Mouse (Mus musculus): ENCODE measurements around the gene Cep126.

The Cep126 gene

DNA sequence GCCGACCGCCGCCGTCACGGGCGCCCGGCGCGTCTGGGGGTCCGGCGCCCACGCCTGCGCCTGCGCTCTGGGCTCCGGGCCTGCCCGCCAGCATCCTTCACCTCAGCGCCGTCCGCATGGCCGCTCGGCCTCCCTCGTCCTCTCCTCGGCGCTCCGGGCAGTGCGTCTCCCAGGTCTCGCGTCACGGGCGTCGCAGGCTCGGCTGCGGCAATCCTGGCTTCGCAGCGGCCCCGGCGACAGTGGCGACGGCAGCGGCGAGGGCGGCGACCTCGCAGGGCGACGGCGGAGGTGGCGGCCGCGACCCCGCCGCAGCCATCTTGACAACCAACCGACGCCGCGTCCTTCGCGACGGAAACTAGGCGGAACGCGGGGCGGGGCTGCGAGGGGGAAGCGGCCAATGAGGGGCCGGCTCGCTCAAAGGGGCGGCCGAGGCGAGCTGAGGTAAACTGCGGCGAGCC is at the start of gene Cep126:
TSS of gene Cep126 (minus strand) at position 178 of the 458 bp plus-strand sequence.
- DNase-seq (ENCODE audit: low spot score): peak; percentile 7

DNA sequence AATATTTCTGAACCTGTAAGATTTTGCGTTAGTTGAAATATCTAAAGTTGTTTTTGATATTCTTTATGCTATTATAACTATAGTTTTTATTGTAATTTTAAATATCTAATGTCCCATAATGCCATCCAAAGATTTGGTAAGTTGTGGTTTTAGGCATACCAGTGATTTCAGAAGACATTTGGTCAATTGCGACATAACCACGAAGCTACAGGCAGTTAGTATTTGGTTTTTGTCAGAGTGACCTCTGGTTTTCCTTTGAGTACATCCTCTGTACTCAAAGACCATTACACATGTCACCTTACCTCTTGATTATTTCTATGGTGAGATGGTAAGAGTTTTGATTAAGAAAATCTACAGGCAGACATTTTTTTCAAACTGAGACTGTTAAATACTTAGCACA is 45.5 kb upstream of the Cep126 start:
- no peak for DNase-seq (ENCODE audit: low spot score)

DNA sequence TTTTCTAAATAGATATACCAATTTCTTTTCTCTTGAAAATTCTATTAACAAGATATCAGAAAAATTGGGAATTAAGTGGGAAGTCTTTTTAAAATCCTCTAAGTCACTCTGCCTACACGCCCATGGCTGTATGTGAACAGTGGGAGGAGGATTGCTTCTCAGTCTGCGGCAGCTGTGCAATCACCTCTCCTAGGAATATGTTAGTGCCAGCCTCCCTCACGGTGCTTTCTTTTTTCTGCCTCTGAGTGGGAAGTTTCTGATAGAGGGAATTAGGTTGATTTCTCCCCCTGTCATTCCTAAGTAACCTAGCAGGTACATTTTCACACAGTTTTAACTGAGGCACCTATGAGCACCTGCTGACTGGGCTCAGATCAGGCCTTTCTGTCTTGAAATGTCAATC is 43.0 kb upstream of the Cep126 start:
- no peak for DNase-seq (ENCODE audit: low spot score)

DNA sequence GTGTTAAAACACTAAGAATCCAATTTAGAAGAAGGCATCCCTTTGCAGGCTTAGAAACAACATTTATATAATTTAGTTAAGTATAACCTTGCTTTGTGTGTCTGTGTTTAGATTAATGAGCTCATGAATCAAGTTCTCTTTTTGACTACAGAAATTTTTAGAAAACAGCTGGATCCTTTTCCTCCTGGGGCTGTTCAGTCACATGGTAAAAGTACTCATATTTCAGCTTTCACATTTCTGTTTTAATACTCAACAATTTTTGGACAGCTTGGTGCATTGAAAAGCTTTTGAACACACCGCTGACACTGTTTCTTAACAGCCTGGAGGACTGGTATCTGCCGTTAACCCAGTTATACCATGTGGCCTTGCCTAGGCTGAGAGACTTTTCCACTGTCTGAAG is 22.9 kb upstream of the Cep126 start:
- DNase-seq (ENCODE audit: low spot score): peak; percentile 11

DNA sequence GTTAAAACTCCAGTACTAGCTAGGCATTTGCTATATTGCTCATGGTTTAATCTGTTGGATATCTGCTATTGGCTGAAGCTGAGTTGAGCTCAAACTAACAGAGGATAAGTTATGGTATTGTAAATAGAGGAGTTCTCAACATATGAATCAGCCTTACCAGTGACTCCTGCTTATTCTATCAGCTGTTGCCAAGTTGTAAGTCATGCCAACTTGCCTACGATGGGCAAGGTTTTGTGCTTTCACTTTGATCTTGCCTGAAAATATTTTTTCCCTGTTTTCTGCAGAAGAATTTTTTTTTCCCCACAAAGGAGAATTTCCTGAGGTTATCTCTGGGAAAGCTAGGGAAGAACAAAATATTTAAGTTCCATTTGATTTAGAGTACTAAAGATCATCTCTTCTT is 5.4 kb upstream of the Cep126 start:
- no peak for DNase-seq (ENCODE audit: low spot score)

DNA sequence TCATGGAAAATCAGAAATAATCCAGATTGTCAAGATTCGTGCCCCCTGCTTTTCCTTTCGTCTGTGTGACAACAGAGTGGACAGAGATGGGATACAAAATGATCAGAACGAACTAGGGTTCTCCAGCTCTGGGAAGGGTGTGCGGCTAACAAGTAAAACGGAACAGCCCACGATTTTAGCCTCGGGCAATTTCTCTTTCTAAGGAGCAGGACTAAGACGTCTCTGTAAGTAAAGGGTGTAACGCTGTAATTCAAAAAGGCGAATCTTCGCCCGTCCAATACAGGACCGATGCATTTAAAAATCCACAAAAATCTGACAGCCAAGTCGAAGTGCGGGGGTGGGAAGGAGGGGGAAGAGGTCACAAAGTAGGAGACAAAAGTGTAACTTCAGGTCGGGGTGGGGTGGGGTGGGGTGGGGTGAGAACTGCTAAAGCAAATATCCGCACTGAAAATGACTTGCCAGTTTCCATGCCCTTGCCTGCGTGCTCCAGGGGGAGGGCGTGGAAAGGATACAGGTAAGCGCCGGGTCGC is 443 bp downstream of the Cep126 start:
- DNase-seq (ENCODE audit: low spot score): no peak

DNA sequence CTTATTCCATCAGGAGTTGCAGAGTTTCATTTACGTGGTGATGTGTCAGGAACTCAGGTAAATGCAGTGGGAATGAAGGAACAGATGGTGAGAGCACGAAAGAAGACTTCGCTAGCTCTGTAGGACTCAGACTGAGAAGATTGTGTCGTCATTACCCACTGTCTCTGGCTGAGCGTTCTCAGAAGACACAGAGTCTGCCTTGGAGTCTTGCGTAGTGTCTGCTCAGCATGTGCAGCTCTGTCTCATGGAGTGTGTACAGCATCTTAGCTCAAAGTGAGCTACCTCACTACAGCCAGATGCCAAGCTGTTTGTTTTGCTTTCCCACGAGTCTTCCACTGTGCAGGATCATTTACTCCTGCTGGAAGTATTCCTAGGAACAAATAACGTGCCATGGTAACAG is 10.6 kb downstream of the Cep126 start:
- DNase-seq (ENCODE audit: low spot score): no peak

DNA sequence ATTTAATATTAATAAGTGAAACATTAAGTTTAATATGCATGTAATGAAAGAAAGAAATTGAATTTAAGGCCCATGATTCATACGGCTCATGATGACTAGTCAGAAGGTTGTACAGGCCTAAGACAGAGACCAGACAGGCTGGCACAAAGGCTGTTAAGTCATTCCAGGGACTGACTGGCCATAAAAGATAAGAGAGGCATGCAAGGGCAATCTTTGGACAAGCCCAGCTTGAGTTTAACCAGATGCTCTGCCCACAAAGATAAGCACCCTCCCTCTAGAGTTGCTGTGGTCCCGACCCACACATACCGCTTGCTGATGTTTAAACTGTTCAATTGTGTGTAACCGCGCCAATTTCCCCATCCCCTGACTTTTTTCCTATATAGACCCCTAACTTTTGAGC is 19.6 kb downstream of the Cep126 start:
- no peak for DNase-seq (ENCODE audit: low spot score)

DNA sequence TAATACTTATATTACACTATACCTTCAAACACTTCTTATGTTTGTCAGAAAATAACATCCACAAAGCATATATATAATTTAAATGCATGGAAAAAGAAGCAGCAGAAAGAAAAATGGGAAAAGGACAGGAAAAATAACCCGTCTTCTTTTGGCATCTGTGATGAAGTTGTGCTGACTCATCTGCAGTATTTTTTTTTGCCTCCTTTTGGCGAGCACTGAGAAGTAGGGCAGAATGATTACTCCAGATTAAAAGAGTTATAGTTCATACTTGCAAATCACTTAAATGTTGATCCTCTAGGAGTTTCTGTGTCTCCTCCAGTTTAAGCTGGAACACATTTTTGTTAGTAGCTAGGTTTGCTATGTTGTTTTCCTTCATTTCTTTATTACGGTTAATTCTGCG is 31.0 kb downstream of the Cep126 start:
- peak; percentile 58 for DNase-seq (ENCODE audit: low spot score)

DNA sequence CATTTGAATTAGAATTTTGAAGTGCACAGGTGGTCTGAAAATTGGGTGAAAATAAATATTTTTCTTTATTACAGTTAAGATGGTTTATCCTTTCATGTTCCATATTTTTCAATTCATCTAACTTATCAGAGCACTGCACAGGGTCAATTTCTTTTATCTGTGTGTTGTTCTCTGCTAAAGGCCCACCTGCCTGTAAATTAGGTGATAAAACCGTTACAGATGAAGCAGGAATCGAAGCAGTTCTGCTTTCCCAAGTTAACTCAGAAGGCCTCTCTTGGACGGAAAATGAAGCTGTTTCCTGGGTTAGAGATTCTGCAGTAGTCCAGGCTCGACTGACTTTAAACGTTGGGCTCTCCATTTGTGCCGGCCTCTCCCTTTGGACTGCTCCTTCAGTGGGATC is 33.1 kb downstream of the Cep126 start:
- no peak for DNase-seq (ENCODE audit: low spot score)

DNA sequence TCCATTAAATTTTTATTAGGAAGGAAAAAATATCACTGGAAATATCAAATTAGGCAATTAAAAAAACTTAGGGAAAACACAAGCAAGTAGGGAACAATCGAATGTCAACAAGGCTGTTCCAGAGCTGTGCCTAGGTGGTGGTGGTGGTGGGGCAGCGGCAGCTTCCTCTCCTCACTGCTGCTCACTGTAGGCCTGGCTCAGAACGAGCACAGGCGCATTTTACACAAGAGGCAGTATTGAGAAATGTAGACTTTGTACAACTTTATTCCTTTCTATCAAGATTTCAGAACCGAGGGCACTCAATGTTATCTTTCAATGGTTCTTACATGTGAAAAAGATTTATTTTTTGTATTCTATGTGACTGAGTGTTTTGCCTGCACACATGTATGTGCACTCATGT is 55.2 kb downstream of the Cep126 start:
- no peak for DNase-seq (ENCODE audit: low spot score)

DNA sequence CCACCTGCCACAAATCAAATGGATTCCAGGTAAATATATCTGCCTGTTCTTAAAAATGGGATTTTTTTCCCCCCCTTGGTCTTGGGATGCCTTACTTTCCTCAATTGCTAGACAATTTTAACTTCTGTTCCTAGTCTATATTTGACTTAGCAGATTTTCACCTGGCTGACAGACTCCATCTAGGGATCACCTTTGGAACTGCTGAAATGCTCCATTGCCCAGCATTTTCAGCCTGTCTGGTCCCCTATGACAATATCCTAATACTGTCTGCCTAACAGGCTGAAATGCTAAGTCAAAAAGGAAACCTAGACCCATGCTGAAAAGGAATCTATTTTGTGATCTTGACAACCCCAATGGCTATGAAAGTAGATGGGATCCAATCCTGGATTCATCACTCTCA is 59.7 kb downstream of the Cep126 start:
- DNase-seq (ENCODE audit: low spot score): peak; percentile 8

DNA sequence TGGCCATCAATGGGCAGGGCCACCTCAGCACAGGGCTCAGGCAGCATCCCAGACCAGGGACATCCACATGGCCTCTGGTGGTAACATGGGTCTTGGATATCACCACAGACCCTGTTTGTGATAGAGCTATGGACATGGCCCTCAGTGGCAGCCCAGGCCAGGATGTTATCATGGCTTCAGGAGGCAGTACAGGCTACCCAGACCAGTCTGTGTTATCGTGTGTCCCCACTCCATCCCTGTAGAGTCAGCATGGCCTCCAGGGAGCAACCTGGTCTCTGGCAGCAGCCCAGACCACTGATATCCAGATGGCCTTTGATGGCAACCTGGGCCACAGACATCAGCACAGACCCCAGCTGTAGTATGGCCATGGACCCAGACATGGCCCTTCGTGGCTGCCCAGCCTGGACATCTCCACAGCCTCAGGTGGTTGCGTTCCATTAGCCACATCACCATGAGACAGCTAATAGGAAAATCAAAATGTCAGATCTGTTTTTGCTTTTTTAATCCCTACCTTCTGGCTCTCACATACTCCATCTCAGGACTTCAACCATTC is 60.8 kb downstream of the Cep126 start:
- no peak for DNase-seq (ENCODE audit: low spot score)

DNA sequence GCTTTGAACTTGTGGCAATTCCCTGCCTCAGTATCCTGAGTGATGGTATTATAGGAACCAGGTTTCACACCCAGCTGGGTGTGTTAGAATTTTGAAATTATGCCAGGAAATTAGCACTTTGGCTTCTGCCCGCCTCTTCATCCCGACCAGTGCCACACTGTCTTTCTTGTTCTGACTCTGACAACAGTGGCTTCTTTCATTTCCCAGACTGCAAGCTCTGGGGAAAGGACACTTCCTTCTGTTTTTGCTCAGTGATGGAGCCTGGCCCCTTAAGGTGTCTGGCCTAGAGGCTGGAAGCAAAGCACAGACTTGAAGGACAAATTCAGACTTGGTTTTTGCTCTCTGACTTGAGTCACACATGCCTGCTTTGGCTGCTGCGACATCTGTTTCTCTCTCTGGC is 74.5 kb downstream of the Cep126 start:
- DNase-seq (ENCODE audit: low spot score): no peak

DNA sequence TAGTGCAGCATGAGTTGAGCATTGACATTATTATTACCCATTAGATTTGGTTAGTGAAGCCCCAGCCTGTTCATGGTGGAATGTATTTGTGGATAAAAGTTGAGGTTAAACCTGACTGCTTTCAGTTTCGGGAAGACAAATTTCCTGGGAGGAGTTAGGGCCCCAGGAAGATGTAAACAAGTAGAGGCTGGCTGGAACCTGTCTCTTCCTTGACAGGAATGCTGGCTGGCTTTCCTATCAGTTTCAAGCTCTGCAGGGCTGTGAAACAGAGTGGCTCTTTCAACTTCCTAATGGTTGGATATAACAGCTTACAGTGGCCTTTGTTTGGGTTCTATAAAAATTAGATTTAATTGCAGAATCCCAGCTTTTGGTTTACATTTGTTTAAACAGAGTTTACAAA is 79.3 kb downstream of the Cep126 start:
- peak; percentile 38 for DNase-seq (ENCODE audit: low spot score)

DNA sequence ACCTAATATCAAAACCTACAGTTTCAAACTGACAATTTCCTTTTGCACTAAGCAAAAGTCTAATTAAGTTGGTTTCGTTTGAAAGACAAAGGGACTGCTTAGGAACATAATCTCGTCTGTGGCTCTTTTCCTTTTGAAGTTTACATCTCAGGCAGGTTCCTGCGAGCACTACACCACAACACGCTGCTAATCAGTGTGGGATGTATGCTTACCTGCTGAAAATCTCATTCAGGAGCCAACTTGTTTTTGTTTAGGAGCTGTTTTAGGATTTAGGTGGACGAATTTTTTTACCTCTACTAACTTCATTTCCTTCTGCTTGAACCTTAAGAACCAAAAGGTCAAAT is 91.1 kb downstream of the Cep126 start:
- DNase-seq (ENCODE audit: low spot score): no peak

DNA sequence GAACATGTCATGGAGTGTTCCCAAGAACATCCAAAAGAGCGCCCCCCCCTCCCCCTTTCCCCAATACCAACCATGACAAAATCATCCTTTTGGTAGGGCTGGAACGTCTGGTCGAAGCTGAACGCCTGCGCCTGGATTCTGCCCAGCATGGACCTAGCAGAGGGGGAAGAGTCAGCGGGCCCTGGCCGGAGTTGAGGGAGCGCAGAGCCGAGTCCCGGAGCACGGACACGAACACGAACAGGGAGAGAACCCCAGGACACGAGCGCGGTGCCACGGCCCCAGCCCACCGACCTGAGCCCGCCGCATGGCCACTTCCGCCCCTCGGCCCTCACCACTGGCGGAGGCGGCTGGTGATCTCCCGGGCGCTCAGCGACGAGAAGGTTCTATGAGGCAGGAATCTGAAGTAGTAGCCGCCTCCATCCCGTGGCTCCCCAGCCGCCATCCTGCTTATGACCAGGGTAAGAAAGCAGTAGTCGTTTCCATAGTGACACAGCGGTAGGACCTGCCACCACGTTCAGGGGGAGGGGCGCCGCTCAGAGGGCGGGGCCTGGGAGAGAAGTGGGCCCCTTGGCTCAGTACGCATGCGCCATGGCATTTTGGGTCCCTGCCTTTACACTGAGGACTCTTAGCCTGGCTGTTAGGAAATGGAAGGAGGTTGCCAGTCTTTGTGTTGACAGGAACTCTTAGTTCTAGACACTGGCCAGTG is 91.6 kb downstream of the Cep126 start, which contains the start of gene Cfap300:
TSS of gene Cfap300 (minus strand) at position 486 of the 706 bp plus-strand sequence.
- DNase-seq (ENCODE audit: low spot score): peak; percentile 97

DNA sequence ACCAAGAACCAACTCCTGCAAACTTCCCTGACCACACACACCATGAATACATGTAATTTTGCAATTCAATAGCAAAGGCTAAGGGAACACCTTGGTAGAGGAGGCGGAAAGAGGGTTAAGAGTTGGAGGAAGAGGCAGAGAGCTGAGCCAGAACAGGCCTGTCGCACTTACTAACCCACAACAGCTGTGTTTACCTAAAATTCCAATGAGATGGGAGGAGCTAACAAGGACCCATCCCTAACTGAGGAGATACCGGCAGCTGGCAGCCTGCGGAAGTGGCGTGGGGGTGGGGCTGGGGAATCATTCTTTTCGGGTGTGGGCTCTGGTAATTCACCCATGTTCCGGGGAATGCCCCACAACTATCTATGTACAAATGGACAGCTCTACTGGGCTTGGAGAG is 98.5 kb downstream of the Cep126 start:
- DNase-seq (ENCODE audit: low spot score): no peak

DNA sequence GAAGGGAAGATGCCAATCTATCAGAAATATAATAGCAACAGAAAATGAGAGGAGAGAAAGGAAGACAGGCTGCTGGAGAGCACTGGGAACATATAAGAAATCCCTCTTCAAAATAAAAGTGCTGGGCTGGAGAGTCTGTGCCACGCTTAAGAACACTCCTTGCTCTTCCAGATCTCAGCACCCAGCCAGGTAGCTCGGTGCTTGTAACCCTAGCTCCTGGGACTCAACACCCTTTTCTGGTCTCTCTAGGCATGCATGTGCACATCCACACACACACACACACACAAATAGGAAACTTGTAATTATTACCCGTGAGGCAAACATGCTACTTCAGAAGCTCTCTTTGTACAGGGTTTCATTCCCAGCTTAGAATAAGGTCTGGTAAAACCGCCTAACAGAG is 99.0 kb downstream of the Cep126 start:
- DNase-seq (ENCODE audit: low spot score): no peak

DNA sequence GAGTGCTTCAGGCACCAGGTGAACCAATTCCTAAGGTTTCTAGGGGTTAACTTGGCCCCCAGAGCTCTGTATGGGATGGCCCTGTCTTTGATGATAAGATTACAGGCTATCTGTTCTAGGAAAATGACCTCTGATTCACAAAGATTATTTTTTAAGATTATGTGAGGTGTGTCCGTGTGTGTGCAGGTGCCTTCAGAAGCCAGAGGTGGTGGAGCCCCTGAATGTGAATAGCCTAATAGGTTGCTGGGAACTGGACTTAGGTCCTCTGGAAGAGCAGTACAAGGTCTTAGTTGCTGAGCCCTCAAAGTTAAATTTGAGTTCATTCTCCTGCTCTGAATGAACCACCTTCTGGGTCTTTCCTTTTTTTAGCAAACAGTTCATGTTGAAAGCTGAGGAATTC is 100.0 kb downstream of the Cep126 start:
- DNase-seq (ENCODE audit: low spot score): no peak

DNA sequence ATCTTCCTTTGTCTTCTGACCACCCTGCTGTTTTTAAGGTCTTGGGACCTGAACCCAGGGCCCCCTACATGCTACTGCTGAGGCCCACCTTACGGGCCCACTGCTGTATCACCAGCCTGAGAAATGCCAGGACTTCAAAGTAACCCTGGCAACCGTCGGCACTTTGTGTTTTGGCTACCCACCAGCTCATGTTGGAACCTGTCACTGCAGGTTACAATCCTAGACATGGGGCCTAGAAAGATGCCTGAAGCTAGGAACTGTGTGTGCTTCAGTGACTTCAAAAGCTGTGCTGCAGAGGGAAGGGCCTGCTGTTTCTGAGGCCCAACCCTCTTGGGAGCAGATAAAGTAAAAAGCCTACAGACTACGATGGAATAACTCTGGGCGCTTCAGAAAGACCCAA is 101.2 kb downstream of the Cep126 start:
- DNase-seq (ENCODE audit: low spot score): no peak

All from adipocyte (in vitro differentiated cells).